ENCODE assay signal across 23 mouse cellular contexts in genomic region chr5:141374797-141375196, GRCm38 (mm10).
"Had no signal": no experiment of that assay in that cellular context is flagged by ENCODE, and none has a peak within 500 bp of the region (broad histone marks: within the 10 kb centered on the region; RNA-seq: fewer than 3 reads in every experiment).

No protein-coding gene starts in this region.

- ATAC-seq: hindbrain, postnatal 0 days; intestine, embryonic 16.5 days; liver, embryonic 12.5 days had no signal

- H3K4me2 ChIP-seq: heart, embryonic 11.5 days; heart, embryonic 15.5 days; hindbrain, embryonic 13.5 days; hindbrain, embryonic 15.5 days; kidney, embryonic 15.5 days; limb, embryonic 13.5 days; limb, embryonic 15.5 days; liver, embryonic 12.5 days had no signal

- H3K9ac ChIP-seq: heart, embryonic 15.5 days; hindbrain, embryonic 13.5 days; hindbrain, embryonic 15.5 days; kidney, embryonic 15.5 days; limb, embryonic 13.5 days; limb, embryonic 15.5 days; liver, embryonic 12.5 days; liver, embryonic 14.5 days had no signal

- H3K27ac ChIP-seq: heart, embryonic 15.5 days; hindbrain, embryonic 13.5 days; hindbrain, embryonic 15.5 days; hindbrain, postnatal 0 days; kidney, embryonic 15.5 days; kidney, postnatal 0 days; limb, embryonic 13.5 days; limb, embryonic 15.5 days; liver, embryonic 12.5 days; liver, embryonic 14.5 days had no signal

- H3K9me3 ChIP-seq: heart, embryonic 15.5 days; hindbrain, embryonic 13.5 days; hindbrain, embryonic 15.5 days; kidney, embryonic 15.5 days; limb, embryonic 13.5 days; limb, embryonic 15.5 days; liver, embryonic 12.5 days had no signal

- H3K4me3 ChIP-seq: heart, embryonic 15.5 days; hindbrain, embryonic 13.5 days; hindbrain, embryonic 15.5 days; kidney, embryonic 15.5 days; limb, embryonic 13.5 days; limb, embryonic 15.5 days; liver, embryonic 12.5 days had no signal

- H3K27me3 ChIP-seq: heart, embryonic 15.5 days; hindbrain, embryonic 13.5 days; hindbrain, embryonic 15.5 days; kidney, embryonic 15.5 days; limb, embryonic 13.5 days; limb, embryonic 15.5 days; liver, embryonic 12.5 days had no signal

- H3K36me3 ChIP-seq: heart, embryonic 15.5 days; hindbrain, embryonic 13.5 days; hindbrain, embryonic 15.5 days; kidney, embryonic 15.5 days; limb, embryonic 13.5 days; limb, embryonic 15.5 days; liver, embryonic 12.5 days had no signal

- DNase-seq: gastrocnemius, postnatal 14 days; gastrocnemius, postnatal 36 days; heart, adult 18-20 months; kidney, adult 11 months; kidney, adult 2 months; kidney, adult 9 months; kidney, postnatal 14 days; kidney, postnatal 36 days; layer of hippocampus, adult 9-11 months; layer of hippocampus, postnatal 36 days; left cerebral cortex, postnatal 4 days had no signal

- H3K4me1 ChIP-seq: liver, embryonic 12.5 days had no signal
